Mouse (Mus musculus): Measurements from ENCODE around the gene Gdpd3. TPM values are rescaled to one million over a fixed set of nuclear protein-coding genes. Genes with fewer than 3 reads are reported as not detected.

The Gdpd3 gene
- total and polyA plus RNA-seq, 3 experiments = 1.3 to 1.6 (median 1.5) TPM

DNA sequence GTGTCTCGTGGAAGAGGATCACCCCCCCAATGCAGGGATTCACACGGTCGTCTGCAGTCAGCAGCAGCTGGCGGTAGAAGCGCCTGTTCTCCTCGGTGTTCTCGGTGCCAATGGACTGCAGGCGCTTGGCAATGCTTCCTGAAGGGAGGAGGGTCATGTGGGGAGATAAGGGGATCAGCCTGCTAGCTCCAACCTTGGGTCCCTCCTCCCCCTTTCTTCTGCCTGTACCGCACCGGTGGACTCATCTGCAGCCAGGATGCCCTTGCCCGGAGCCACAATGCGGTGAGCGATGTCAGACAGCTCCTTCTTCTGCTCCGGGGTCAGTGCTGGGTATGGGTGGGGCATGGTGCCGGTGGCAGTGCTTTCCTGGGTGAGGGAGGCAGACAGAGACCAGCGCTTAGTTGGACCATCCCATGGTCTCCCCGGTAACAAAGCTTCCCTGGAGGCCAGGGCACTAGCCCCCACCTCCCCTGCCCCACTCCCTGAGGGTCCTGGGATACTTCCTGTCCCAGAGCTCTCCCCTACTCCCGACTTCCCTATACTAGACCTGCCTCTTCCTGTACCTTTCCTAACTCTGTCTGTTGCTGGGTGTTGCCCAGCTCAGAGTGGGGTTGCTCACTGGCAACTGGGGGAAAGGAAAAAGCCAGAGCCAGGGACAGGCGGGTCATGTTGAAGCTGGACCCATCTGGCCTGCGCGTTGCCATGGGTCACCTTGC, 31.4 kb downstream of the Gdpd3 start, which contains the start of gene Fam57b:
TSS of gene Fam57b (plus strand) at position 258 of the 716 bp plus-strand sequence.
- TF ChIP-seq MEF2A (IDR thresholded peaks at IDR 0.05; ENCODE audit: borderline replicate concordance, low read depth, low read length) = no peak
- TF ChIP-seq MAX (IDR thresholded peaks at IDR 0.05; ENCODE audit: low read length) = no peak
- no peak for TF ChIP-seq JUN (IDR thresholded peaks at IDR 0.05; ENCODE audit: insufficient read depth, low read depth, low read length)
- no peak for TF ChIP-seq RCOR1 (conservative IDR thresholded peaks at IDR 0.05; ENCODE audit: low read depth, low read length)
- no peak for TF ChIP-seq HCFC1 (IDR thresholded peaks at IDR 0.05; ENCODE audit: low read depth, low read length)
- TF ChIP-seq POLR2A (IDR thresholded peaks at IDR 0.05; ENCODE audit: low read depth, low read length) = no peak
- TF ChIP-seq USF2 (conservative IDR thresholded peaks at IDR 0.05; ENCODE audit: low read depth, low read length) = no peak
- no peak for TF ChIP-seq ZKSCAN1 (IDR thresholded peaks at IDR 0.05; ENCODE audit: borderline replicate concordance, low read depth, low read length)
- TF ChIP-seq EP300 (IDR thresholded peaks at IDR 0.05; ENCODE audit: low read length) = no peak
- no peak for TF ChIP-seq TBP (conservative IDR thresholded peaks at IDR 0.05; ENCODE audit: low read depth, low read length)
- TF ChIP-seq CHD1 (IDR thresholded peaks at IDR 0.05; ENCODE audit: low read depth, low read length) = no peak
- TF ChIP-seq IRF4 (IDR thresholded peaks at IDR 0.05; ENCODE audit: low read depth, low read length) = no peak
- TF ChIP-seq UBTF (IDR thresholded peaks at IDR 0.05; ENCODE audit: low read depth, low read length) = no peak
- in situ Hi-C loops (cut with MboI; ENCODE audit: low pct_ligation_motif_present, low pct_unique_long_range_greater_than_20kb, low sequenced_read_pairs) (no loop called here), dilution Hi-C loops (cut with MboI; ENCODE audit: extremely low pct_ligation_motif_present, extremely low pct_unique_long_range_greater_than_20kb, low sequenced_read_pairs) (no loop called here)
- no peak for DNase-seq (ENCODE audit: extremely low read depth)
- Histone ChIP-seq H3K4me1 (ENCODE audit: control insufficient read depth in 1 of 2, insufficient read depth in 2 of 2) (peaks cover 6 to 55% of the 10 kb centered on the region in 2 experiments; a peak in 3 of 4 replicates), H3K4me2 (ENCODE audit: insufficient read depth, low read depth, poor library complexity, severe bottlenecking) (peak within 1 kb of the TSS; percentile 71), H3K36me3 (replicated peaks in 1 of 2; ENCODE audit: control insufficient read depth in 1 of 2, insufficient read depth in 1 of 2, low read length in 1 of 2) (peaks cover 30 to 48% of the 10 kb centered on the region in 2 experiments), H3K27me3 (replicated peaks) (no peaks in the 10 kb centered on the region), H3K9ac (ENCODE audit: insufficient read depth, low read depth) (peak within 1 kb of the TSS; percentile 96), H3K4me3 (replicated peaks in 1 of 3; ENCODE audit: low read depth in 2 of 3, low read length in 2 of 3, poor library complexity in 1 of 3) (peak within 1 kb of the TSS; percentile 80 to 100 (median 95)), H3K27ac (ENCODE audit: insufficient read depth, low read depth) (peak within 1 kb of the TSS; percentile 99), H3K79me2 (replicated peaks; ENCODE audit: control insufficient read depth, extremely low read depth, insufficient read depth, poor library complexity, severe bottlenecking) (peaks cover 26% of the 10 kb centered on the region), H3K9me3 (replicated peaks; ENCODE audit: low read length) (no peaks in the 10 kb centered on the region)

DNA sequence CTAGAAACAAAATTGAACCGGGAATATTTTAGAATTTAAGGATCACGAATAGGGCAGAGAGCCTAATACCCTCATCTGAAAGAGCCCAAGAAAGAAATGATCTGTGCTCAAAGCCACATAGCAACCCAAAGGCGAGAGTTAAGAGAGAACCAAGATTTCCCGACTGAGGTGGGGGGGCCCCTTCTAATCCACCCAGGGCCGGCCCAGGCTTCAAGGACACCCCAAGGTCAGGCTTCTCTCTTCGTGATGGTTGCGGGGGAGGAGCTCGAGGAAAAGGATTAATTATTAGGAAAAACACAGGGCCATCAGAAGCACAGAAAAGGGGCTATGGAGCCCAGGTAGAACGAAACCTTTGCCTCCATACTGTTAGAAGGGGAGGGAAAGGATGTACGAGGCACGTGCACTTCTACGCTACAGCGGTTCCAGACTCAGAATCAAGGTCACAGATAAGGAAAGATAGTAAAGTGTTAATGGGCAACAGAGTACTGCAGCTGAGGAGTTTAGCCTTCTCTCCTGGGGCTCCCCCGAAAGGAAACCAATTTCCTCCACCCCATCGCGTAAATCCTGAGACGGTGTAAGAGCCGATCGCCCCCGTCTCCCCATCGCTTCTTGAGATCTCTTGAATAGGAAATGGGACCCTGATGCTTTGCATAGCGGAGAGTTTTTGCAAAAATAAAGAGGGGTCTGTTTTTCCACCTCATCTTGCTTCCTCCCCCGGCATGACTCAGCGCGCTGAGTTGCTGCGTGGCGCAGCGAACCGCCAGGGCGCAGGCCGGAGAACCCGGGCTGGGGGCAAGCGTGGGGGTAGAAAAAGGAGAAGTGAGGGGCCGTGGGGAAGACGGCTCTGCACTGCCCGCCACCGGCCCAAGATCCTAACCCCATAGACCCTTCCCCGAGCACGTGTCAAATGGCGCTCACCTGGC, 32.3 kb downstream of the Gdpd3 start:
- peaks cover 6 to 48% of the 10 kb centered on the region in 2 experiments; a peak in 3 of 4 replicates for H3K4me1 ChIP-seq (ENCODE audit: control insufficient read depth in 1 of 2, insufficient read depth in 2 of 2)
- peak overlapping the region; percentile 71 for H3K4me2 ChIP-seq (ENCODE audit: insufficient read depth, low read depth, poor library complexity, severe bottlenecking)
- H3K36me3 ChIP-seq (replicated peaks in 1 of 2; ENCODE audit: control insufficient read depth in 1 of 2, insufficient read depth in 1 of 2, low read length in 1 of 2) = peaks cover 30 to 49% of the 10 kb centered on the region in 2 experiments
- no peaks in the 10 kb centered on the region for H3K27me3 ChIP-seq (replicated peaks)
- no peaks in the 10 kb centered on the region for H3K9me3 ChIP-seq (replicated peaks; ENCODE audit: low read length)
- H3K79me2 ChIP-seq (replicated peaks; ENCODE audit: control insufficient read depth, extremely low read depth, insufficient read depth, poor library complexity, severe bottlenecking) = peaks cover 26% of the 10 kb centered on the region
- H3K4me3 ChIP-seq (replicated peaks in 1 of 3; ENCODE audit: low read depth in 2 of 3, low read length in 2 of 3, poor library complexity in 1 of 3) = peak overlapping the region; percentile 80 to 100 (median 95)
- in situ Hi-C loops (cut with MboI; ENCODE audit: low pct_ligation_motif_present, low pct_unique_long_range_greater_than_20kb, low sequenced_read_pairs) (no loop called here), dilution Hi-C loops (cut with MboI; ENCODE audit: extremely low pct_ligation_motif_present, extremely low pct_unique_long_range_greater_than_20kb, low sequenced_read_pairs) (no loop called here)
- peak overlapping the region; percentile 96 for H3K9ac ChIP-seq (ENCODE audit: insufficient read depth, low read depth)
- 0 out of 2 replicates have a peak, but pooled peaks have one; percentile 5 for TF ChIP-seq POLR2AphosphoS2 (IDR thresholded peaks at IDR 0.05; ENCODE audit: low read depth, low read length)
- TF ChIP-seq HCFC1 (IDR thresholded peaks at IDR 0.05; ENCODE audit: low read depth, low read length) = no peak
- TF ChIP-seq BHLHE40 (IDR thresholded peaks at IDR 0.05; ENCODE audit: low read depth, low read length) = peak; percentile 90
- peak; percentile 44; the same call in 1 of the 2 replicates for TF ChIP-seq MAX (IDR thresholded peaks at IDR 0.05; ENCODE audit: low read length)
- peak; percentile 52; the same call in 1 of the 2 replicates for TF ChIP-seq SIN3A (IDR thresholded peaks at IDR 0.05; ENCODE audit: low read length)
- TF ChIP-seq MAFK (IDR thresholded peaks at IDR 0.05; ENCODE audit: insufficient replicate concordance, low read length) = peak; percentile 71; the same call in 1 of the 2 replicates
- no peak for TF ChIP-seq USF2 (conservative IDR thresholded peaks at IDR 0.05; ENCODE audit: low read depth, low read length)
- TF ChIP-seq ETS1 (conservative IDR thresholded peaks at IDR 0.05; ENCODE audit: low read depth, low read length) = no peak
- peak overlapping the region; percentile 99 for H3K27ac ChIP-seq (ENCODE audit: insufficient read depth, low read depth)
- DNase-seq (ENCODE audit: extremely low read depth) = peak; percentile 59

Measured in CH12.LX (cell line).